10 mouse cellular contexts compared by ENCODE assay signal in genomic region chr2:79991642-79992041, GRCm38 (mm10).
"Had no signal": no experiment of that assay in that cellular context is flagged by ENCODE, and none has a peak within 500 bp of the region (broad histone marks: within the 10 kb centered on the region; RNA-seq: fewer than 3 reads in every experiment).

No protein-coding gene starts in this region.

- H3K9me3 ChIP-seq: hindbrain, embryonic 15.5 days; limb, embryonic 13.5 days; midbrain, embryonic 13.5 days; stomach, embryonic 15.5 days had no signal

- H3K9ac ChIP-seq: hindbrain, embryonic 15.5 days; limb, embryonic 13.5 days; liver, embryonic 14.5 days; midbrain, embryonic 13.5 days; stomach, embryonic 15.5 days had no signal

- H3K27me3 ChIP-seq: hindbrain, embryonic 15.5 days; limb, embryonic 13.5 days; midbrain, embryonic 13.5 days; stomach, embryonic 15.5 days had no signal

- H3K27ac ChIP-seq: hindbrain, embryonic 15.5 days; limb, embryonic 13.5 days; liver, embryonic 14.5 days; midbrain, embryonic 13.5 days; stomach, embryonic 15.5 days had no signal

- H3K36me3 ChIP-seq: hindbrain, embryonic 15.5 days; limb, embryonic 13.5 days; midbrain, embryonic 13.5 days; stomach, embryonic 15.5 days had no signal

- H3K4me2 ChIP-seq: hindbrain, embryonic 15.5 days; limb, embryonic 13.5 days; midbrain, embryonic 13.5 days; stomach, embryonic 15.5 days had no signal

- ATAC-seq: intestine, embryonic 16.5 days; midbrain, embryonic 13.5 days had no signal

- H3K4me1 ChIP-seq: hindbrain, embryonic 15.5 days; limb, embryonic 13.5 days; midbrain, embryonic 13.5 days; stomach, embryonic 15.5 days had no signal

- H3K4me3 ChIP-seq: hindbrain, embryonic 15.5 days; limb, embryonic 13.5 days; midbrain, embryonic 13.5 days; stomach, embryonic 15.5 days had no signal

- DNase-seq: left cerebral cortex, postnatal 4 days; lung, adult 18-20 months; thymus, adult 18-20 months; thymus, postnatal 14 days had no signal
